Mouse (Mus musculus) activated CD4-positive, CD25-positive, alpha-beta regulatory T cell (primary cell): ENCODE measurements around the gene Saxo2. TPM values are rescaled to one million over a fixed set of nuclear protein-coding genes. Genes with fewer than 3 reads are reported as not detected.

Experiments used
- polyA plus RNA-seq, 2 experiments: library from polyadenylated mRNA; unstranded; fragments of 100-300 nt; shearing (Covaris generic); gene quantifications; one replicate each; pipeline ENCODE4 v1.2.1; 2017

Gene Saxo2
- under 1 TPM in 1 of 2 experiments, not detected in 1; 0.15 TPM for polyA plus RNA-seq

GRCm38 (mm10) chr7:82648353-82649080 is at the start of gene Saxo2, which contains the start of gene Efl1:
Gene Saxo2 (minus strand): TSS chr7:82648528.
Gene Efl1 (plus strand): TSS chr7:82648614.

Other genes with a start within 250 kb of the Saxo2 start
- 10 to 100 TPM; 33.8 to 40.2 TPM for gene Efl1, start 86 bp upstream of the Saxo2 start, polyA plus RNA-seq
- gene Mex3b, start 218.8 kb upstream of the Saxo2 start, polyA plus RNA-seq = 1 to 10 TPM; 2.8 to 3.2 TPM